Mouse (Mus musculus) thymus, adult 2 months (tissue): ENCODE data around the gene Olfr420.

ENCODE experiments used
- CTCF ChIP-seq: fragments of 200-500 bp; IDR thresholded peaks from 2 replicates; pipeline ENCODE4 v1.5.1; 2012; ENCODE audit warnings: mild to moderate bottlenecking, control low read depth, low read length, moderate library complexity, borderline replicate concordance; ENCODE audit not compliant: control insufficient read depth, poor library complexity, insufficient read depth; ENCODE audit errors: extremely low read depth
- POLR2A ChIP-seq: fragments of 200-500 bp; IDR thresholded peaks from 2 replicates; pipeline ENCODE4 v1.6.1; 2012; ENCODE audit warnings: mild to moderate bottlenecking, low read length, control low read depth, moderate library complexity; ENCODE audit not compliant: control insufficient read depth, poor library complexity, insufficient read depth; ENCODE audit errors: extremely low read depth

GRCm38 (mm10) chr1:174169024-174169423 lies 13.6 kb downstream of the Olfr420 start:
- TF ChIP-seq CTCF (no peak), POLR2A (no peak)
